Mouse (Mus musculus): ENCODE measurements around the gene Grin2d. TPM values are rescaled to one million over a fixed set of nuclear protein-coding genes. Genes with fewer than 3 reads are reported as not detected.

Grin2d gene
- polyA plus RNA-seq, 1 experiment from 2014 or later, result 0.60 TPM

DNA sequence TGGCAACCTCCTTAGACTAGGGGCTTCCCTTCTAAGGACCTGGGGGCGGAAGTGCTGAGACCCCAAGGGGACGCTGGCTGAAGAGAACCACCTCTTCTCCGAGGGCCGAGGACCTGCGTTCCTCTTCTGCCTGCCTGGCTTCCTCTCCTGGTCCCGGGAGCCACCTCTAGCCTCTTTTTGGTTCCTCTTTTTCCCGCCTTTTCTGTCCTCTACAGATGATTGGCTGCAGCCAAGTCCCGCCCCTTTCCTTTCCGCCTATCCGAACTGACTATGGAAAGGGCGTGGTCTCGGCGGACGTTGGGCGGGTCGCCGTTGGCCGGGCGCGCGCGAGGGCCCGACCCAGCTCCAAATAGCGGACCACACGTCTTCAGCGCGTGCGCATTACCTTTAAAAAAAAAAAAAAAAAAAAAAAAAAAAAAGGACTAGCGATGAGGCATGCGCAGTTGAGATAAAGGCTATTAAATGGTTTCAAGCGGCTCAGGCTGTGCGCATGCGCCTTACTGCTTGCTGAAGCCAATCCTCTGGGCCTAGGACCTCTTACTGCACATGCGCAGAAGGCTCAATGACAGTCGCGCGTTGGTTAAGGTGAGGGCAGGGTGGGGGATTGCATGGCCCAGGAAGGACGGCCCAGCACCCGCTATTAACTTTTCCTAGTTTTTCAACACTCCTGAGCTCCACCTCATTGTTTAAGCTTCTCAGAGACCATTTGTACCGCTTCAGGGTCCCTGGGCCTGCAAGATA lies 18.5 kb upstream of the Grin2d start, which contains the start of the genes Syngr4 and Tmem143:
TSS of gene Syngr4 (minus strand) at position 198 of the 741 bp plus-strand sequence.
TSS of gene Tmem143 (plus strand) at position 425 of the 741 bp plus-strand sequence.
- peak; percentile 88 for ATAC-seq (ENCODE audit: low FRiP score, low read depth)
- no peaks in the 10 kb centered on the region for H3K9me3 ChIP-seq
- H3K9ac ChIP-seq (replicated peaks), result peak within 1 kb of the TSS; percentile 66
- H3K36me3 ChIP-seq, result no peaks in the 10 kb centered on the region
- H3K27ac ChIP-seq (replicated peaks), result peak within 1 kb of the TSS; percentile 68
- H3K4me1 ChIP-seq, result peaks cover 9% of the 10 kb centered on the region
- peak within 1 kb of the TSS; percentile 85 for H3K4me2 ChIP-seq (replicated peaks)
- H3K27me3 ChIP-seq, result peaks cover 27% of the 10 kb centered on the region
- 1% methylated on average over 40 of the region's 40 CpGs for WGBS
- H3K4me3 ChIP-seq, result peak within 1 kb of the TSS; percentile 50

GRCm38 (mm10) chr7:45895931-45896516 lies 17.8 kb upstream of the Grin2d start:
- H3K27me3 ChIP-seq, result peaks cover 27% of the 10 kb centered on the region
- H3K4me1 ChIP-seq, result peaks cover 9% of the 10 kb centered on the region
- H3K4me2 ChIP-seq (replicated peaks), result peak overlapping the region; percentile 37
- H3K4me3 ChIP-seq, result peak overlapping the region; percentile 15
- H3K27ac ChIP-seq (replicated peaks), result no peak overlapping the region
- ATAC-seq (ENCODE audit: low FRiP score, low read depth), result peak; percentile 17
- H3K9ac ChIP-seq (replicated peaks), result no peak overlapping the region
- WGBS, result 72% methylated on average over 6 of the region's 6 CpGs
- no peaks in the 10 kb centered on the region for H3K9me3 ChIP-seq
- H3K36me3 ChIP-seq, result no peaks in the 10 kb centered on the region

DNA sequence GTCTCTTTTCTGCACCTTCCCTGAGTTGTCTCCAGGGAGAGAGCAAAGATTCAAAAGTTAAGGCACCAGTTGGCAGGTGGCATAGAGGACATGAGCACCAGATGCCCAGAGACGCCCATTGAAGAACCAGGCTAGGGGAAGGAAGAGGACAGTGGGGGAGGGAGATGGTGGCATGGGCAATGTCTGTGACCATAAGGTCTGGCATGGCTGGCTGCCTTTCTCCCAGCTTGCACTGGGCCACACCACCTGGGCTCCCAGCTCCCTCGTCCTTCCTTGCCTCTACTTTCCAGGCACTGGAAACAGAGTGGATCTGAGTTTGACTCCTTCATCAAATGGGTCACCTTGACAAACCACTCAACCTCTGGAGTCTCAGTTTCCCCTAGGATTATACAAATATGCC lies 14.5 kb upstream of the Grin2d start:
- no peak for ATAC-seq (ENCODE audit: low FRiP score, low read depth)
- Histone ChIP-seq H3K36me3 (no peaks in the 10 kb centered on the region), H3K4me1 (peaks cover 9% of the 10 kb centered on the region), H3K4me3 (no peak overlapping the region), H3K9ac (replicated peaks) (no peak overlapping the region), H3K27ac (replicated peaks) (no peak overlapping the region), H3K27me3 (peaks cover 32% of the 10 kb centered on the region), H3K9me3 (no peaks in the 10 kb centered on the region), H3K4me2 (replicated peaks) (no peak overlapping the region)
- WGBS, result 84% methylated on average over 2 of the region's 2 CpGs

DNA sequence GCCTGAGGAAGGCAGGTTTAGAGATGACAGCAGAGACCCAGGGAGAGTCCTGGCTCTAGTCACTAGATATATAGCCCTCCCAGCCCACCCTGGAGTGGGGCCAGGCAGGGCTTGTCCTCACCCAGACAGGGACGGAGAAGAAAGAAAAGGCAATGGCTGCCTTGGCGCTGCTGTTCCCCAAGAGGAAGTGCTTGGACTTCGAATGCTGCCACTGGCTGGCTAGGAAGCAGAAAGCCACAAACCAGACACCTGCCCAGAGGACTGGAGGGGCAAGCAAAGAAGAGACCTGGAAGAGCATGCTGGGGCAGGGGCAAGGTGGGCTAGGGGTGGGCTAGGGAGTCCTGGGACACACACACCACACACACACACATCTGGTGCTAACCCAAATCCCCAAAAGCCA lies 9.1 kb upstream of the Grin2d start:
- Histone ChIP-seq H3K27ac (replicated peaks) (no peak overlapping the region), H3K4me2 (replicated peaks) (no peak overlapping the region), H3K27me3 (peaks cover 5% of the 10 kb centered on the region; the same call in 1 of the 2 replicates), H3K9ac (replicated peaks) (peak overlapping the region; percentile 39), H3K4me1 (no peaks in the 10 kb centered on the region), H3K36me3 (peaks cover 38% of the 10 kb centered on the region), H3K4me3 (no peak overlapping the region), H3K9me3 (no peaks in the 10 kb centered on the region)
- ATAC-seq (ENCODE audit: low FRiP score, low read depth), result no peak
- 67% methylated on average over 3 of the region's 3 CpGs for WGBS

DNA sequence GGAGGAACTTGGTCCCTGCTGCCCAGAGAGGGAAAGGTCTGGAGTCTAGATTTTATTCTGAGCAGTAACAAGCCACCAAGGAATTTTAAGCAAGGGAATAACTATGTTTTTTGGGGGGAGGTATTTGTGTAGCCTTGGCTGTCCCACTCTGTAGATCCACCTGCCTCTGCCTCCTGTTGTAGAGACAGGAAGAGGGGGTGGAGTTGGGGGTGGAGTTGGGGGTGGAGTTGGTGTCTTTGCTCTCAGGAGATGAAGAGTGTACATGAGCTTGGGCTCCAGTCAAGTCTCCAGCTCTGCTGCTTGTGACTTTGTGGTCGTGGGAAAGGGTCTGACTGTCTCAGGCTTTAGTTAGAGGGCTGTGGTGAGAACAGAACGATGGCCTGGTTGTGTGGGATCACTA lies 2.8 kb upstream of the Grin2d start:
- Histone ChIP-seq H3K4me2 (replicated peaks) (no peak overlapping the region), H3K9me3 (no peaks in the 10 kb centered on the region), H3K27me3 (no peaks in the 10 kb centered on the region), H3K36me3 (peaks cover 95% of the 10 kb centered on the region), H3K4me1 (no peaks in the 10 kb centered on the region), H3K9ac (replicated peaks) (no peak overlapping the region), H3K27ac (replicated peaks) (no peak overlapping the region), H3K4me3 (no peak overlapping the region)
- 92% methylated on average over 2 of the region's 2 CpGs for WGBS
- ATAC-seq (ENCODE audit: low FRiP score, low read depth), result no peak

DNA sequence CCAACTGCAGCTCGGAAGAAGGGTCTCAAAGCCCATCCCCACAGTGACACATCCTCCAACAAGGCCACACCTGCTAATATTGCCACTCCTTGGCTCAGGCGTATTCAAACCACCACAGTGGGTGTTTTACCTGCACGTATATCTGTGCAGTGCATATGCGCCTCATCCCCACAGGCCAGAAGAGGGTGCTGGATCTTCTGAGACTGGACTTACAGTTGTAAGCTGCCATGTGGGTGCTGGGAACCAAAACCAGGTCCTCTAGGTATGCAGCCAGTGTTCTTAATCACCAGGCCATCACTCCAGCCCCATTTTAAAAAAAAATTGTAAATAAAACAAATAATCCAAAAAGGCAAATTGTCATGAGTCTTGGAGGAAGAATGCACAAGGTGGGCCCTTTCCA lies 2.4 kb upstream of the Grin2d start:
- Histone ChIP-seq H3K9me3 (no peaks in the 10 kb centered on the region), H3K4me3 (no peak overlapping the region), H3K36me3 (peaks cover 94% of the 10 kb centered on the region), H3K27me3 (no peaks in the 10 kb centered on the region), H3K27ac (replicated peaks) (no peak overlapping the region), H3K9ac (replicated peaks) (no peak overlapping the region), H3K4me2 (replicated peaks) (no peak overlapping the region), H3K4me1 (no peaks in the 10 kb centered on the region)
- 95% methylated on average over 4 of the region's 4 CpGs for WGBS
- ATAC-seq (ENCODE audit: low FRiP score, low read depth), result no peak

DNA sequence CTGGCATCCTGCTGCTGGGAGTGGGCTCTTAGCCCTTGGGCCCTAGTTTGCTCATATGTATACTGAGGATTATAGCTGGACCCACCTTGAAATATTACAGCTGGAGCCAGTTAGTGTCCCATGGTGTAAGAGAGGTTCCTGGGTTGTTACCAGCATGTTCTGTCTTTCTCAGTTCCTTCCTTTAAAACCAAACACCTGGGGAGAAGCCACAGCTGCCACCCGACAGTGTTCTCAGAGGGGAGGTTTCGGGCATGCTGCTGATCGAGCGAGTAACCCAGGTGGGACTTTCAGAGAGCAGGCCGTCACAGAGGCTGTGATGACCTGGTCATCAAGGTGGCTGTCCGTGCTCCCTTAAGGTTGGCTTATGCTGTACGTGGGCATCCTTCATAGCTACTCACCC lies 1.3 kb downstream of the Grin2d start:
- Histone ChIP-seq H3K4me3 (no peak overlapping the region), H3K27me3 (peaks cover 4% of the 10 kb centered on the region), H3K9me3 (no peaks in the 10 kb centered on the region), H3K4me2 (replicated peaks) (no peak overlapping the region), H3K9ac (replicated peaks) (no peak overlapping the region), H3K36me3 (peaks cover 73% of the 10 kb centered on the region), H3K4me1 (peaks cover 14% of the 10 kb centered on the region), H3K27ac (replicated peaks) (no peak overlapping the region)
- ATAC-seq (ENCODE audit: low FRiP score, low read depth), result no peak
- 95% methylated on average over 7 of the region's 7 CpGs for WGBS

DNA sequence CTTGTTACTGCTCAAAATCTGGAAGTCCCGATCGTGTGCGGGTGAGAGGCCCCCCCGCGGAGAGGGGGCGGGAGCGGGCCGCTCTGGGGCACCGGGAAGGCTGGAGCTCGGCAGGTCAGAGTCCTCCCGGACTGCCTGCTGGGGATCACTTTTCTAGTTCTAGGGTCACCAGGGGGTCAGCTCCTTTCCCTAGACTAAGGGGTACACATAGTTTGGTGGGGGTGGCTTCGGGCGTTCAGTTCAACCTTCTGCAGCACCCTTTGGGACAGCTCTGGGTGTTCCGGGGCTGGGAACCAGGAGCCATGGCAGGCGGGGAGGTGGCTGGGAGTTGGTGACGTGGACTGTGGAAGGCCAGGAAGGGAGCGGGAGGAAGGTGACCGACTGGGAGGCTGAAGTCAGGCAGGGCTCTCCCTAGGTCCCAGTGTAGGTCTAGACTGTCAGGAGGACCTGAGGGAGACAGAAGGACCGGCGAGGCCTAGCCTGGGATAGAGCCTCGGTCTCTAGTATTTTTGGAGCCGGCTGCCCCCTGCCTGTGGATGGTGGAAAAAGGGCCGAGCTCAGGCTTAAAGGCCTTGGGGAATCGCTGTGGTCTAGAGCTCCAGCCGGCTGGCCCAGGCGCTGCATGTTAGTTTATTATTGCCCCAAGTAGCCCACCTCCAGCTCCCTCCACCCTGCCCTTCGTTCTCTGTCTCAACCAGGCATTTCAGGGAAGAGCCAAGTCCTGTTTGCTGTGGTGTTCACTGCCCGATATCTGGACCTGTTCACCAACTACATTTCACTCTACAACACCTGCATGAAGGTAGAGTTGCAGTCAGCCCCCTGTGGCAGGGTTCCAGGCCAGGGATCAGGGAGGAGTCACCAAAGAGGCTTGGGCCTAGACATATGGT lies 4.9 kb downstream of the Grin2d start:
- Histone ChIP-seq H3K4me2 (replicated peaks) (peak overlapping the region; percentile 82), H3K36me3 (peaks cover 39% of the 10 kb centered on the region), H3K27me3 (peaks cover 40% of the 10 kb centered on the region), H3K9ac (replicated peaks) (peak overlapping the region; percentile 97), H3K27ac (replicated peaks) (peak overlapping the region; percentile 84), H3K9me3 (no peaks in the 10 kb centered on the region), H3K4me1 (peaks cover 39% of the 10 kb centered on the region), H3K4me3 (peak overlapping the region; percentile 70)
- WGBS, result 4% methylated on average over 28 of the region's 28 CpGs
- peak; percentile 50; the same call in 1 of the 2 replicates for ATAC-seq (ENCODE audit: low FRiP score, low read depth)

GRCm38 (mm10) chr7:45872624-45873023 lies 5.6 kb downstream of the Grin2d start, which contains the start of gene Kdelr1:
Kdelr1 (plus strand) TSS chr7:45872772.
- peak within 1 kb of the TSS; percentile 82 for H3K4me2 ChIP-seq (replicated peaks)
- peak within 1 kb of the TSS; percentile 97 for H3K9ac ChIP-seq (replicated peaks)
- ATAC-seq (ENCODE audit: low FRiP score, low read depth), result peak; percentile 64
- peak within 1 kb of the TSS; percentile 84 for H3K27ac ChIP-seq (replicated peaks)
- WGBS, result 1% methylated on average over 12 of the region's 18 CpGs
- peaks cover 46% of the 10 kb centered on the region for H3K4me1 ChIP-seq
- H3K27me3 ChIP-seq, result peaks cover 46% of the 10 kb centered on the region
- H3K36me3 ChIP-seq, result peaks cover 34% of the 10 kb centered on the region
- H3K9me3 ChIP-seq, result no peaks in the 10 kb centered on the region
- H3K4me3 ChIP-seq, result peak within 1 kb of the TSS; percentile 70

GRCm38 (mm10) chr7:45870282-45871058 lies 7.7 kb downstream of the Grin2d start:
- WGBS, result 2% methylated on average over 30 of the region's 30 CpGs
- Histone ChIP-seq H3K9me3 (no peaks in the 10 kb centered on the region), H3K27ac (replicated peaks) (no peak overlapping the region), H3K36me3 (peaks cover 14% of the 10 kb centered on the region), H3K4me2 (replicated peaks) (peak overlapping the region; percentile 53), H3K9ac (replicated peaks) (peak overlapping the region; percentile 58), H3K27me3 (peaks cover 63% of the 10 kb centered on the region), H3K4me1 (peaks cover 60% of the 10 kb centered on the region), H3K4me3 (peak overlapping the region; percentile 34)
- no peak for ATAC-seq (ENCODE audit: low FRiP score, low read depth)

- Histone ChIP-seq H3K27ac (replicated peaks) (no peak overlapping the region), H3K27me3 (peaks cover 63% of the 10 kb centered on the region), H3K4me3 (peak overlapping the region; percentile 34), H3K9ac (replicated peaks) (peak overlapping the region; percentile 58), H3K9me3 (no peaks in the 10 kb centered on the region), H3K4me1 (peaks cover 58% of the 10 kb centered on the region), H3K36me3 (peaks cover 9% of the 10 kb centered on the region; the same call in 1 of the 2 replicates), H3K4me2 (replicated peaks) (peak overlapping the region; percentile 53)
- 3% methylated on average over 14 of the region's 14 CpGs for WGBS
- ATAC-seq (ENCODE audit: low FRiP score, low read depth), result no peak
Measured at GRCm38 (mm10) chr7:45869787-45870186, 8.4 kb downstream of the Grin2d start.

Data from midbrain, embryonic 12.5 days (tissue).